Mouse (Mus musculus) kidney, embryonic 15.5 days (tissue): ENCODE data around the gene Cyp2j6. TPM values are rescaled to one million over a fixed set of nuclear protein-coding genes. Genes with fewer than 3 reads are reported as not detected.

Source experiments
- ATAC-seq: fragments of 200-750 bp; cut with Nextera tagmentation; replicated peaks from 2 replicates; pipeline ENCODE4 v1.8.0; 2017; ENCODE audit warnings: moderate TSS enrichment; ENCODE audit not compliant: low FRiP score
- H3K27ac ChIP-seq: fragments of 300-500 bp; sonication (generic); 2 replicates; pipeline ENCODE4 v1.5.1; 2015; ENCODE audit warnings: mild to moderate bottlenecking, inconsistent platforms
- H3K27me3 ChIP-seq: fragments of 300-500 bp; sonication (generic); 2 replicates; pipeline ENCODE4 v1.6.1; 2015; ENCODE audit warnings: inconsistent platforms
- H3K36me3 ChIP-seq: fragments of 300-500 bp; sonication (generic); 2 replicates; pipeline ENCODE4 v1.6.1; 2015; ENCODE audit warnings: inconsistent platforms
- H3K4me1 ChIP-seq: fragments of 300-500 bp; sonication (generic); 2 replicates; pipeline ENCODE4 v1.6.1; 2015; ENCODE audit warnings: inconsistent platforms
- H3K4me2 ChIP-seq: fragments of 300-500 bp; sonication (generic); 2 replicates; pipeline ENCODE4 v1.6.1; 2015; ENCODE audit warnings: moderate library complexity, mild to moderate bottlenecking, inconsistent platforms
- H3K4me3 ChIP-seq: fragments of 300-500 bp; sonication (generic); replicated peaks from 2 replicates; pipeline ENCODE4 v1.5.1; 2015; ENCODE audit warnings: mild to moderate bottlenecking, inconsistent platforms
- H3K9ac ChIP-seq: fragments of 300-500 bp; sonication (generic); 2 replicates; pipeline ENCODE4 v1.6.1; 2015; ENCODE audit warnings: mild to moderate bottlenecking, inconsistent platforms
- H3K9me3 ChIP-seq: fragments of 300-500 bp; sonication (generic); replicated peaks from 2 replicates; pipeline ENCODE4 v1.6.1; 2016; ENCODE audit warnings: inconsistent platforms
- WGBS: fragments of 180-500 bp; shearing (Covaris S2); methylation state at CpG from one replicate; pipeline ENCODE4 v1.1.7; 2015; ENCODE audit warnings: mixed read lengths; 5-methylcytosine and 5-hydroxymethylcytosine counted together
- polyA plus RNA-seq: library from polyadenylated mRNA; unstranded; fragments of >200 nt; fragmentation: Nextera tagmentation; extraction: Ambion mirVana; gene quantifications from 2 replicates; pipeline ENCODE4 v1.2.1, GENCODE M21; 2015

The Cyp2j6 gene
- polyA plus RNA-seq, 1 experiment from 2014 or later, result 12.6 TPM

- 0 out of 2 replicates have a peak, but pooled peaks cover 6% of the 10 kb centered on the region for H3K36me3 ChIP-seq
- WGBS, result 22% methylated on average over 1 of the region's 1 CpGs
- no peak overlapping the region for H3K4me3 ChIP-seq
- no peak overlapping the region for H3K9ac ChIP-seq
- no peaks in the 10 kb centered on the region for H3K9me3 ChIP-seq
- no peaks in the 10 kb centered on the region for H3K4me1 ChIP-seq
- H3K27me3 ChIP-seq, result no peaks in the 10 kb centered on the region
- no peak overlapping the region for H3K4me2 ChIP-seq
- no peak overlapping the region for H3K27ac ChIP-seq
- ATAC-seq, result peak; percentile 58; the same call in 1 of the 2 replicates
Observed at GRCm38 (mm10) chr4:96525772-96526171, 27.7 kb downstream of the Cyp2j6 start.

GRCm38 (mm10) chr4:96522256-96522655, 31.2 kb downstream of the Cyp2j6 start:
- Histone ChIP-seq H3K9ac (no peak overlapping the region), H3K27me3 (no peaks in the 10 kb centered on the region), H3K36me3 (peaks cover 4% of the 10 kb centered on the region; the same call in 1 of the 2 replicates), H3K4me3 (no peak overlapping the region), H3K27ac (no peak overlapping the region), H3K4me1 (no peaks in the 10 kb centered on the region), H3K4me2 (no peak overlapping the region), H3K9me3 (no peaks in the 10 kb centered on the region)
- 71% methylated on average over 2 of the region's 2 CpGs for WGBS
- no peak for ATAC-seq

GRCm38 (mm10) chr4:96510083-96510482, 43.4 kb downstream of the Cyp2j6 start:
- no peak overlapping the region for H3K4me2 ChIP-seq
- H3K9ac ChIP-seq, result no peak overlapping the region
- no peaks in the 10 kb centered on the region for H3K27me3 ChIP-seq
- H3K4me3 ChIP-seq, result no peak overlapping the region
- H3K9me3 ChIP-seq, result no peaks in the 10 kb centered on the region
- no peaks in the 10 kb centered on the region for H3K36me3 ChIP-seq
- no peaks in the 10 kb centered on the region for H3K4me1 ChIP-seq
- WGBS, result 85% methylated on average over 3 of the region's 3 CpGs
- no peak overlapping the region for H3K27ac ChIP-seq
- ATAC-seq, result no peak

GRCm38 (mm10) chr4:96507286-96507685, 46.2 kb downstream of the Cyp2j6 start, which contains the start of gene Cyp2j8:
Gene Cyp2j8 (minus strand): TSS chr4:96507386.
- Histone ChIP-seq H3K27me3 (no peaks in the 10 kb centered on the region), H3K4me2 (no peak within 1 kb of the TSS), H3K9ac (no peak within 1 kb of the TSS), H3K4me1 (no peaks in the 10 kb centered on the region), H3K4me3 (no peak within 1 kb of the TSS), H3K36me3 (no peaks in the 10 kb centered on the region), H3K27ac (no peak within 1 kb of the TSS), H3K9me3 (no peaks in the 10 kb centered on the region)
- 70% methylated on average over 1 of the region's 1 CpGs for WGBS
- ATAC-seq, result no peak

Other genes with a start within 250 kb of the Cyp2j6 start
- gene Cyp2j11, start 205.0 kb downstream of the Cyp2j6 start, polyA plus RNA-seq, result 3.5 and 4.0 TPM in 2 replicates
- gene Cyp2j8, start 46.3 kb downstream of the Cyp2j6 start, polyA plus RNA-seq, result not detected in 2 replicates
- gene Cyp2j9, start 37.9 kb upstream of the Cyp2j6 start, polyA plus RNA-seq, result 3.0 and 3.5 TPM in 2 replicates
- 7.8 and 9.2 TPM in 2 replicates for gene Cyp2j5, start 110.5 kb upstream of the Cyp2j6 start, polyA plus RNA-seq
- gene Gm12695, start 231.5 kb upstream of the Cyp2j6 start, polyA plus RNA-seq, result not detected in 2 replicates